Mouse (Mus musculus) neural tube, embryonic 12.5 days (tissue): ENCODE measurements around the gene Dennd1b. TPM values are rescaled to one million over a fixed set of nuclear protein-coding genes. Genes with fewer than 3 reads are reported as not detected.

Experiments
- ATAC-seq: fragments of 200-750 bp; cut with Nextera tagmentation; 2 replicates; pipeline ENCODE4 v1.8.0; 2017; ENCODE audit warnings: low read depth, mild to moderate bottlenecking, moderate TSS enrichment, moderate library complexity; ENCODE audit not compliant: low FRiP score
- H3K27ac ChIP-seq: fragments of 300-500 bp; sonication (generic); 2 replicates; pipeline ENCODE4 v1.5.1; 2016
- H3K27me3 ChIP-seq: fragments of 300-500 bp; sonication (generic); replicated peaks from 2 replicates; pipeline ENCODE4 v1.6.1; 2016; ENCODE audit warnings: mild to moderate bottlenecking
- H3K36me3 ChIP-seq: fragments of 300-500 bp; sonication (generic); 2 replicates; pipeline ENCODE4 v1.6.1; 2016; ENCODE audit warnings: mild to moderate bottlenecking
- H3K4me1 ChIP-seq: fragments of 300-500 bp; sonication (generic); 2 replicates; pipeline ENCODE4 v1.6.1; 2016
- H3K4me2 ChIP-seq: fragments of 300-500 bp; sonication (generic); replicated peaks from 2 replicates; pipeline ENCODE4 v1.6.1; 2016; ENCODE audit warnings: mild to moderate bottlenecking
- H3K4me3 ChIP-seq: fragments of 300-500 bp; sonication (generic); 2 replicates; pipeline ENCODE4 v1.5.1; 2016
- H3K9ac ChIP-seq: fragments of 300-500 bp; sonication (generic); 2 replicates; pipeline ENCODE4 v1.6.1; 2016; ENCODE audit warnings: mild to moderate bottlenecking
- H3K9me3 ChIP-seq: fragments of 300-500 bp; sonication (generic); 2 replicates; pipeline ENCODE4 v1.6.1; 2016; ENCODE audit warnings: mild to moderate bottlenecking
- WGBS: fragments of 180-500 bp; shearing (Covaris S2); methylation state at CpG from one replicate; pipeline ENCODE4 v1.1.7; 2016; 5-methylcytosine and 5-hydroxymethylcytosine counted together
- polyA plus RNA-seq: library from polyadenylated mRNA; unstranded; fragments of >200 nt; fragmentation: Nextera tagmentation; extraction: Ambion mirVana; gene quantifications from 2 replicates; pipeline ENCODE4 v1.2.1, GENCODE M21; 2016

Dennd1b gene
- polyA plus RNA-seq, result 11.1 and 12.7 TPM in 2 replicates

- Histone ChIP-seq H3K27ac (peak within 1 kb of the TSS; percentile 68), H3K4me3 (peak within 1 kb of the TSS; percentile 87), H3K9me3 (no peaks in the 10 kb centered on the region), H3K27me3 (no peaks in the 10 kb centered on the region), H3K4me1 (peaks cover 4% of the 10 kb centered on the region; the same call in 1 of the 2 replicates), H3K4me2 (peak within 1 kb of the TSS; percentile 58), H3K36me3 (no peaks in the 10 kb centered on the region), H3K9ac (peak within 1 kb of the TSS; percentile 94)
- ATAC-seq, result peak; percentile 85
- WGBS, result under 1% methylated on average over 63 of the region's 69 CpGs
Observed at GRCm38 (mm10) chr1:138963161-138963867, at the start of gene Dennd1b. Gene Dennd1b, plus strand, starts transcription at chr1:138963435.

GRCm38 (mm10) chr1:138915596-138915995, 47.6 kb upstream of the Dennd1b start:
- H3K27me3 ChIP-seq, result no peaks in the 10 kb centered on the region
- H3K4me2 ChIP-seq, result no peak overlapping the region
- H3K4me3 ChIP-seq, result no peak overlapping the region
- no peak overlapping the region for H3K9ac ChIP-seq
- H3K9me3 ChIP-seq, result no peaks in the 10 kb centered on the region
- no peaks in the 10 kb centered on the region for H3K4me1 ChIP-seq
- H3K27ac ChIP-seq, result no peak overlapping the region
- no peaks in the 10 kb centered on the region for H3K36me3 ChIP-seq
- ATAC-seq, result no peak
- WGBS, result 95% methylated on average over 3 of the region's 3 CpGs

DNA sequence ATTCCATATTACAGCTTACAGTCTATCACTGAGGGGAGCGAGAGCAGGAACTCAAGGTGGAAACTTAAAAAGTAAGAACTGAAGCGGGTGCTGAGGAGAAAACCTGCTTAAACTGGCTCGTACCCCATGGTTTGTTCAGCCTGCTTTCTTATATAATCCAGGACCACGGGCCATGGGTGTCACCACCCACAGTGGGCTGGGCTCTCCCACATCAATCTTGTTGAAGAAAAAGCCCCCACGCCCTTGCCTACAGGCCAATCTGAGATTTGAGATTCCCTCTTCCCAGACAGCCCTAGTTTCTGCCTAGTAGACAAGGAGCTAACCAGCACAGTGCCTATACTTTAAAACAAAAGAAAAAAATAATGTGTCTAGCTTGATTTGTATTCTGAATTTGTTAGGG, 43.6 kb upstream of the Dennd1b start:
- 82% methylated on average over 5 of the region's 5 CpGs for WGBS

GRCm38 (mm10) chr1:138920082-138920481, 43.2 kb upstream of the Dennd1b start:
- no peak overlapping the region for H3K4me3 ChIP-seq
- H3K4me2 ChIP-seq, result no peak overlapping the region
- 93% methylated on average over 3 of the region's 3 CpGs for WGBS
- no peaks in the 10 kb centered on the region for H3K9me3 ChIP-seq
- no peaks in the 10 kb centered on the region for H3K36me3 ChIP-seq
- no peaks in the 10 kb centered on the region for H3K27me3 ChIP-seq
- H3K9ac ChIP-seq, result no peak overlapping the region
- H3K4me1 ChIP-seq, result no peaks in the 10 kb centered on the region
- no peak overlapping the region for H3K27ac ChIP-seq
- no peak for ATAC-seq

More for the DNA sequence above, 43.6 kb upstream of the Dennd1b start:
- Histone ChIP-seq H3K27ac (no peak overlapping the region), H3K36me3 (no peaks in the 10 kb centered on the region), H3K27me3 (no peaks in the 10 kb centered on the region), H3K9ac (no peak overlapping the region), H3K9me3 (no peaks in the 10 kb centered on the region), H3K4me2 (no peak overlapping the region), H3K4me3 (no peak overlapping the region), H3K4me1 (no peaks in the 10 kb centered on the region)
- ATAC-seq, result no peak

- no peaks in the 10 kb centered on the region for H3K36me3 ChIP-seq
- H3K27me3 ChIP-seq, result no peaks in the 10 kb centered on the region
- 80% methylated on average over 1 of the region's 1 CpGs for WGBS
- no peak overlapping the region for H3K9ac ChIP-seq
- H3K4me3 ChIP-seq, result no peak overlapping the region
- no peak overlapping the region for H3K4me2 ChIP-seq
- no peak overlapping the region for H3K27ac ChIP-seq
- no peaks in the 10 kb centered on the region for H3K9me3 ChIP-seq
- ATAC-seq, result no peak
- H3K4me1 ChIP-seq, result no peaks in the 10 kb centered on the region
Observed at GRCm38 (mm10) chr1:138920799-138921198, 42.4 kb upstream of the Dennd1b start.

DNA sequence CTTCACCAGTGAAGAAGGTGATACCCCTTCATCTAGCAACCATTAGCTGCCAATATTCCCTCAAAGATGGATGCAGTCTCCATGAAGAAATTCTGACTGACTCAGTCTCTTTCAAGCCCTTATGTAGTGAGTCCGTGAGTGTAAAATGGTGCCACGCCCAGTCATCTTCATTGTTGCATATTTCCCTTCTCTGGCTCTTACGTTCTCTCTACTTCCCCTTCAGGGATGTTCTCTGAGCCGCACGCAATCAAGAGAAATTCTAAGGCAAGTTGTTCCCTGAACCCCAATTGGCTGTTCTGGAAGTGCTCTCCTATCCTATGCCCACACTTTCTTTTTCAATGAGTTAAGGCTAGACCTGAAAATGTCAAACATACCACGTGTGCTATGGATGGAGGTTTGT, 40.3 kb upstream of the Dennd1b start:
- Histone ChIP-seq H3K4me3 (no peak overlapping the region), H3K4me2 (no peak overlapping the region), H3K9ac (no peak overlapping the region), H3K27me3 (no peaks in the 10 kb centered on the region), H3K36me3 (no peaks in the 10 kb centered on the region), H3K4me1 (no peaks in the 10 kb centered on the region), H3K27ac (no peak overlapping the region), H3K9me3 (no peaks in the 10 kb centered on the region)
- 82% methylated on average over 6 of the region's 6 CpGs for WGBS
- no peak for ATAC-seq

- Histone ChIP-seq H3K27ac (no peak overlapping the region), H3K4me2 (no peak overlapping the region), H3K4me3 (no peak overlapping the region), H3K27me3 (no peaks in the 10 kb centered on the region), H3K9me3 (no peaks in the 10 kb centered on the region), H3K4me1 (no peaks in the 10 kb centered on the region), H3K36me3 (no peaks in the 10 kb centered on the region), H3K9ac (no peak overlapping the region)
- ATAC-seq, result no peak
- 89% methylated on average over 2 of the region's 2 CpGs for WGBS
Observed at GRCm38 (mm10) chr1:138924282-138924681, 39.0 kb upstream of the Dennd1b start.

GRCm38 (mm10) chr1:138928671-138929483, 34.4 kb upstream of the Dennd1b start:
- H3K9ac ChIP-seq, result no peak overlapping the region
- H3K27ac ChIP-seq, result no peak overlapping the region
- H3K4me2 ChIP-seq, result no peak overlapping the region
- no peaks in the 10 kb centered on the region for H3K36me3 ChIP-seq
- 80% methylated on average over 11 of the region's 11 CpGs for WGBS
- no peak for ATAC-seq
- H3K4me1 ChIP-seq, result no peaks in the 10 kb centered on the region
- H3K4me3 ChIP-seq, result no peak overlapping the region
- H3K27me3 ChIP-seq, result no peaks in the 10 kb centered on the region
- no peaks in the 10 kb centered on the region for H3K9me3 ChIP-seq

GRCm38 (mm10) chr1:138929985-138930384, 33.2 kb upstream of the Dennd1b start:
- H3K4me1 ChIP-seq, result no peaks in the 10 kb centered on the region
- H3K4me3 ChIP-seq, result no peak overlapping the region
- H3K27me3 ChIP-seq, result no peaks in the 10 kb centered on the region
- H3K27ac ChIP-seq, result no peak overlapping the region
- 78% methylated on average over 3 of the region's 3 CpGs for WGBS
- H3K9me3 ChIP-seq, result no peaks in the 10 kb centered on the region
- no peak overlapping the region for H3K4me2 ChIP-seq
- H3K36me3 ChIP-seq, result no peaks in the 10 kb centered on the region
- no peak overlapping the region for H3K9ac ChIP-seq
- ATAC-seq, result no peak

- Histone ChIP-seq H3K27me3 (no peaks in the 10 kb centered on the region), H3K9me3 (no peaks in the 10 kb centered on the region), H3K4me1 (no peaks in the 10 kb centered on the region), H3K4me2 (no peak overlapping the region), H3K4me3 (no peak overlapping the region), H3K27ac (no peak overlapping the region), H3K9ac (no peak overlapping the region), H3K36me3 (no peaks in the 10 kb centered on the region)
- 83% methylated on average over 3 of the region's 3 CpGs for WGBS
- ATAC-seq, result no peak
Observed at GRCm38 (mm10) chr1:138930856-138931255, 32.4 kb upstream of the Dennd1b start.

GRCm38 (mm10) chr1:138936169-138936568, 27.1 kb upstream of the Dennd1b start:
- WGBS, result 86% methylated on average over 6 of the region's 6 CpGs
- H3K4me1 ChIP-seq, result no peaks in the 10 kb centered on the region
- ATAC-seq, result no peak
- H3K27me3 ChIP-seq, result no peaks in the 10 kb centered on the region
- H3K9ac ChIP-seq, result no peak overlapping the region
- H3K36me3 ChIP-seq, result no peaks in the 10 kb centered on the region
- no peaks in the 10 kb centered on the region for H3K9me3 ChIP-seq
- no peak overlapping the region for H3K27ac ChIP-seq
- no peak overlapping the region for H3K4me2 ChIP-seq
- H3K4me3 ChIP-seq, result no peak overlapping the region

DNA sequence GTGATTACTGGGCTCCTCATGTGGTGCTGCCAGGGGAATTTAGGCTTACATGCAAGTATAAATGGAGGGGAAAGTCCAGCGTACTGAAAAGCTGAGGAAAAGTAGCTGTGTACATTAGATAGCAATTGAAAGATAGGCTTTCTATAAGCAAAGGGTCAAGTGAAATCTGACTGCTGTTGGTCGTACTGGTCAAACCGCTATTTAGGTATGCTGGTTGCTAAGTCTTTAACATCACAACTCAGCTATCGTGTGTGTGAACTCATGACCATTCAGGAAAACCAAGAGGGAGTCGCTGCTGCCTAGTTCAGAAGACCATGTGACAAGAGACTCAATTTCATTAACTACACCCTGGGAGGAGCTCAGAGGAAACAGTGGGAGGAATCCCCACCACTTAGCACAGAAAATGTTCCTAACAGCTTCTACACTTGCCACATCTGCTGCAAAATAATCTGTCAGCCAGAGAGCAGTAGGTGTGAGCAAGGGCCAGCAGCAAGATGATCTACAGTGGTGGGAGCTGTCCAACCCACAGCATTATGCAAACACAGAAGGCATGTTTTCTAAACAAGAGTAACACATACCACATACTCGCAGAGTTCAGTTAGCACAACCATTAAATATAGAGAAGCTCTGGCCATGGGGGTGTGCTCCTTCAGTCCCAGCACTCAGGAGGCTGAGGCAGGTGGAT, 25.4 kb upstream of the Dennd1b start:
- H3K4me2 ChIP-seq, result no peak overlapping the region
- ATAC-seq, result no peak
- no peak overlapping the region for H3K27ac ChIP-seq
- no peaks in the 10 kb centered on the region for H3K27me3 ChIP-seq
- no peaks in the 10 kb centered on the region for H3K9me3 ChIP-seq
- 85% methylated on average over 6 of the region's 6 CpGs for WGBS
- H3K36me3 ChIP-seq, result no peaks in the 10 kb centered on the region
- H3K4me3 ChIP-seq, result no peak overlapping the region
- H3K4me1 ChIP-seq, result no peaks in the 10 kb centered on the region
- H3K9ac ChIP-seq, result no peak overlapping the region
